Mouse (Mus musculus): Measurements from ENCODE around the gene Rxra. TPM values are rescaled to one million over a fixed set of nuclear protein-coding genes. Genes with fewer than 3 reads are reported as not detected.

The Rxra gene
- total and polyA plus RNA-seq, 3 experiments, result 2.1 to 5.5 (median 2.4) TPM

GRCm38 (mm10) chr2:27758414-27759301, 82.4 kb downstream of the Rxra start:
- H3K36me3 ChIP-seq (replicated peaks in 1 of 2; ENCODE audit: control insufficient read depth in 1 of 2, insufficient read depth in 1 of 2, low read length in 1 of 2), result peaks cover 0 to 34% of the 10 kb centered on the region in 2 experiments
- H3K27ac ChIP-seq (ENCODE audit: insufficient read depth, low read depth), result no peak overlapping the region
- peaks cover 0 to 13% of the 10 kb centered on the region in 2 experiments; a peak in 2 of 4 replicates for H3K4me1 ChIP-seq (ENCODE audit: control insufficient read depth in 1 of 2, insufficient read depth in 2 of 2)
- no peak overlapping the region for H3K4me2 ChIP-seq (ENCODE audit: insufficient read depth, low read depth, poor library complexity, severe bottlenecking)
- H3K27me3 ChIP-seq (replicated peaks), result no peaks in the 10 kb centered on the region
- no peaks in the 10 kb centered on the region for H3K79me2 ChIP-seq (replicated peaks; ENCODE audit: control insufficient read depth, extremely low read depth, insufficient read depth, poor library complexity, severe bottlenecking)
- no peak for TF ChIP-seq JUN (IDR thresholded peaks at IDR 0.05; ENCODE audit: insufficient read depth, low read depth, low read length)
- no peak for TF ChIP-seq MXI1 (IDR thresholded peaks at IDR 0.05; ENCODE audit: low read depth, low read length)
- TF ChIP-seq IRF4 (IDR thresholded peaks at IDR 0.05; ENCODE audit: low read depth, low read length), result no peak
- no peak for TF ChIP-seq MAZ (IDR thresholded peaks at IDR 0.05; ENCODE audit: low read depth, low read length)
- TF ChIP-seq EP300 (IDR thresholded peaks at IDR 0.05; ENCODE audit: low read length), result no peak
- TF ChIP-seq KAT2A (IDR thresholded peaks at IDR 0.05; ENCODE audit: insufficient replicate concordance, low read length), result no peak
- no peak for TF ChIP-seq ZC3H11A (IDR thresholded peaks at IDR 0.05; ENCODE audit: low read depth, low read length)
- TF ChIP-seq RCOR1 (conservative IDR thresholded peaks at IDR 0.05; ENCODE audit: low read depth, low read length), result no peak
- TF ChIP-seq USF1 (IDR thresholded peaks at IDR 0.05; ENCODE audit: low read depth, low read length), result no peak
- no peak for TF ChIP-seq POLR2A (IDR thresholded peaks at IDR 0.05; ENCODE audit: low read depth, low read length)
- no peak for TF ChIP-seq TBP (conservative IDR thresholded peaks at IDR 0.05; ENCODE audit: low read depth, low read length)
- TF ChIP-seq E2F4 (IDR thresholded peaks at IDR 0.05; ENCODE audit: insufficient replicate concordance, low read depth, low read length), result no peak
- no peak for TF ChIP-seq CHD2 (IDR thresholded peaks at IDR 0.05; ENCODE audit: low read length)
- no peak overlapping the region for H3K9ac ChIP-seq (ENCODE audit: insufficient read depth, low read depth)
- no peaks in the 10 kb centered on the region for H3K9me3 ChIP-seq (replicated peaks; ENCODE audit: low read length)
- no peak for DNase-seq (ENCODE audit: extremely low read depth)
- dilution Hi-C loops (cut with MboI; ENCODE audit: extremely low pct_ligation_motif_present, extremely low pct_unique_long_range_greater_than_20kb, low sequenced_read_pairs), result no loop called here
- in situ Hi-C loops (cut with MboI; ENCODE audit: low pct_ligation_motif_present, low pct_unique_long_range_greater_than_20kb, low sequenced_read_pairs), result no loop called here
- H3K4me3 ChIP-seq (replicated peaks in 1 of 3; ENCODE audit: low read depth in 2 of 3, low read length in 2 of 3, poor library complexity in 1 of 3), result no peak overlapping the region

DNA sequence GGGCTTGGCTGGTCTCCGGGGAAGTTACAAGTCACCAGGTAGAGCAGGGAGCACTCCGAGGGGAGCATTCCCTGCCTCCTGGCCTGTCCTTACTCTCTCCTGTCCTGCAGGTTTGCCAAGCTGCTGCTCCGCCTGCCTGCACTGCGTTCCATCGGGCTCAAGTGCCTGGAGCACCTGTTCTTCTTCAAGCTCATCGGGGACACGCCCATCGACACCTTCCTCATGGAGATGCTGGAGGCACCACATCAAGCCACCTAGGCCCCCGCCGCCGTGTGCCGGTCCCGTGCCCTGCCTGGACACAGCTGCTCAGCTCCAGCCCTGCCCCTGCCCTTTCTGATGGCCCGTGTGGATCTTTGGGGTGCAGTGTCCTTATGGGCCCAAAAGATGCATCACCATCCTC, 83.2 kb downstream of the Rxra start:
- Histone ChIP-seq H3K4me2 (ENCODE audit: insufficient read depth, low read depth, poor library complexity, severe bottlenecking) (no peak overlapping the region), H3K4me3 (replicated peaks in 1 of 3; ENCODE audit: low read depth in 2 of 3, low read length in 2 of 3, poor library complexity in 1 of 3) (no peak overlapping the region), H3K79me2 (replicated peaks; ENCODE audit: control insufficient read depth, extremely low read depth, insufficient read depth, poor library complexity, severe bottlenecking) (no peaks in the 10 kb centered on the region), H3K36me3 (replicated peaks in 1 of 2; ENCODE audit: control insufficient read depth in 1 of 2, insufficient read depth in 1 of 2, low read length in 1 of 2) (peaks cover 0 to 27% of the 10 kb centered on the region in 2 experiments), H3K9ac (ENCODE audit: insufficient read depth, low read depth) (no peak overlapping the region), H3K27me3 (replicated peaks) (no peaks in the 10 kb centered on the region), H3K9me3 (replicated peaks; ENCODE audit: low read length) (no peaks in the 10 kb centered on the region), H3K27ac (ENCODE audit: insufficient read depth, low read depth) (no peak overlapping the region), H3K4me1 (ENCODE audit: control insufficient read depth in 1 of 2, insufficient read depth in 2 of 2) (peaks cover 0 to 15% of the 10 kb centered on the region in 2 experiments; a peak in 2 of 4 replicates)
- dilution Hi-C loops (cut with MboI; ENCODE audit: extremely low pct_ligation_motif_present, extremely low pct_unique_long_range_greater_than_20kb, low sequenced_read_pairs), result no loop called here
- no peak for TF ChIP-seq MEF2A (IDR thresholded peaks at IDR 0.05; ENCODE audit: borderline replicate concordance, low read depth, low read length)
- no peak for TF ChIP-seq USF2 (conservative IDR thresholded peaks at IDR 0.05; ENCODE audit: low read depth, low read length)
- TF ChIP-seq ZMIZ1 (IDR thresholded peaks at IDR 0.05; ENCODE audit: low read depth, low read length), result no peak
- TF ChIP-seq SMC3 (IDR thresholded peaks at IDR 0.05; ENCODE audit: low read depth, low read length), result no peak
- TF ChIP-seq KAT2A (IDR thresholded peaks at IDR 0.05; ENCODE audit: insufficient replicate concordance, low read length), result no peak
- no peak for TF ChIP-seq CHD2 (IDR thresholded peaks at IDR 0.05; ENCODE audit: low read length)
- TF ChIP-seq RCOR1 (conservative IDR thresholded peaks at IDR 0.05; ENCODE audit: low read depth, low read length), result no peak
- no peak for TF ChIP-seq JUND (conservative IDR thresholded peaks at IDR 0.05; ENCODE audit: low read depth, low read length)
- TF ChIP-seq CHD1 (IDR thresholded peaks at IDR 0.05; ENCODE audit: low read depth, low read length), result no peak
- no peak for DNase-seq (ENCODE audit: extremely low read depth)
- in situ Hi-C loops (cut with MboI; ENCODE audit: low pct_ligation_motif_present, low pct_unique_long_range_greater_than_20kb, low sequenced_read_pairs), result no loop called here

Data from CH12.LX (cell line).